Mouse (Mus musculus) testis, postnatal 14 days (tissue): ENCODE data around the gene Socs1.
"Not testable (repeated sequence)": the region's sequence is repeated elsewhere in the genome, so short reads cannot be mapped to it uniquely, and the experiment has no call there.

ENCODE experiments used
- DNase-seq: peaks from one replicate; pipeline ENCODE4 v3.0.0; 2021; ENCODE audit warnings: low spot score

Socs1 gene

DNA sequence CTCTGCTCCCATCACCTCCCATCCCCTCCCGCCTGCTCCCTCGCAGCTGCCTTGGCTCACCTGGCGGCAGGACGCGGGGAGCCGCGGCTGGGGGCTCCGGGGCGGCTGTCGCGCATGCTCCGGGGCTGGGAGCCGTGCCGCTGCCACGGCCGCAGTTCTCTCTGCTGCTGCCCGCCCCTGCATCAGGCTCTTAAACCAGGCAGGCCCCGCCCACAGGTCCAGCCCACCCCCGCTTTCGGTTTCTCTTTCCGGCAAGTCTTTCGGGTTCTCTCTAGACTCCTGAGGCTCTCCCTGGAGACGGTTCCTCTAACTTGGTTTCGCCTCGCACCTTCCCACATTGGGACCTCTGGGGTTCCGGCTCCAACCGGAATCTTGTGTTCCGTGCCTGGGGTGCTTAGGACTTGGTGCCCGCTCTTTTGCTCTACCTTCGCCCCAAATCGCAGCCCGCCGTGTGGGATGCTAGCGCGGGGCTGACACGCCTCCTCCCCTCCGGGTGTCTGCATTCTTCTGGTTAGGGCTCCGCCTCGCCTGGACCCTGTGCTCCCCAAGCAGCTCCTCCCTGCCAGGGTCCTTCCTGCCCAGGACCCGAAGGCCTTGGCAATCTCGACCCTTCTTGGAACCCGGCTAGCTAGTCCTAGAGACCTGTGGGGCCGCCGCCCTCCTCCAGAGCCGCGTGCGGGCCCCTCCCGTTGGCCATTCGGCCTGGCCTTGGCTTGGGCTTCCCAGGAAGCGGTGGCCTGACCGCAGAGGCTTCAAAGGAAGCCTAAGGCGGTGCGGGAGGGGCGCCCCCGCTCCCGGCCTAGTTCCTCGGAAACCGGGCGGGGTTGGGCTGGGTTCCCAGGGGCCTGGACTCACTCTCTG is at the start of gene Socs1:
Gene Socs1, minus strand, starts transcription at position 166 of the 861 bp plus-strand sequence.
- peak; percentile 88 for DNase-seq

DNA sequence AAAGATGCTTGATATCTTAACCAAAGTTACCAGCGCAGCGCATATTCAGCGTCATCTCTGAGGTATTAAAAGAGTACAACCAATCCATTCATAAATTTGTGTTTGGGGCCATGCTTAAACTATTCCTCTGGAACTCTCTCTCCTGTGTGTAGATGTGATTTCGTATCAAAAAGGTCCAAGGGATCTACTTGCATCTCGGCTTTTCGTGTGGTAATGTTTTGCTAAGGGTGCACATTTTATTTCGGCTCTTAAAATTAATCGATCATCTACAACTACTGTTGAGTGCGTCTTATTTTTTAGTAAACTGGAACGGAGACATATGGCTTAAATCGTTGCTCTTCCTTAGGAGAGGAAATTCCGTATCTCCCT is 49.2 kb upstream of the Socs1 start:
- no peak for DNase-seq

DNA sequence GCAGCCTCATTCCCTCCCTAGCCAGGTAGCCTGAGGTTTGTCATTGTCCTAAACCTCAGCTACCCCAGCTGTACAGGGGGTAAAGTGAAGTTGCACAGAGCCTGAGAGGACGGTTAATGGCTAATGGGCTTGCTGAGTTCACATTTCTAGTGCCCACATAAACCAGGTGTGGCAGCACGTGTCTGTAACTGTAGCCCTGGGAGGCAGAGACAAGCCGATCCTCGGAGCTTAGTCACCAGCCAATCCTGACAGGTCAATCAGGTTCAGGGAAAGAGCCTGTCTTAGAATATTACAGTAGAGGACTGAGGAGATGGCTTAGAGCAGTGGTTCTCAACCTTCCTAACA is 43.1 kb upstream of the Socs1 start:
- DNase-seq = no peak

DNA sequence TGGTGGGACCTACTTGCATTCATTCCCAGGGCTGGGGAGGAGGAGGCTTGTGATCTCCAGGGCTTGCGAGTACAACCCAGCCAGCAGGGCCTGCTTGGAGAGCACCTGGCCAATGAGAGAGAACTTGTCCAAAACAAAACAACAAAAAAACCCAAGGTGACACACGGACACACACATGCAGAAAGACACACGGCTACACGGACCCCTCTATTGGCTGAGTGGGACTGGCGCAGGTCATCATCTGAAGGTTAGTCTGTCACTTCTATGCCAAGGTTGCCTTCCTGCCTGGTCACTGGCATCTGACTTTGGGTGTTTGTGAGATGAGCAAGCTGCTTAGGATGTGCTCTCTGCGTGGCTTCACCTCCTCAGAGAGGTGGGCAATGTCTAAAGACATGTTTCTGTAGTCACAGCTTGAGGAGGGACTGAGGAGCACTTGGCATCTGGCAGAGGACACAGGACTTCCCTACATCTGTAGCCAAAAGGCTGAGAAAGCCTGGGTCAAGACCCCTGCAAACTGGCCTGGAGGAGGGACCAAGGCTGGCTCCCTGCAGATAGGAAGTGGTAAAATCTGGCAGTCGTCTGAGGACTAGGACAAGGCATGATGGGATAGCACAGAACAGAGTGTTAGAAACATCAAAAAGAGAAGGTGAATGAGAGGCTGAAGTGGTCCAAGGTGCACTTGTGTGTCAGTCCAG is 42.6 kb upstream of the Socs1 start:
- no peak for DNase-seq

DNA sequence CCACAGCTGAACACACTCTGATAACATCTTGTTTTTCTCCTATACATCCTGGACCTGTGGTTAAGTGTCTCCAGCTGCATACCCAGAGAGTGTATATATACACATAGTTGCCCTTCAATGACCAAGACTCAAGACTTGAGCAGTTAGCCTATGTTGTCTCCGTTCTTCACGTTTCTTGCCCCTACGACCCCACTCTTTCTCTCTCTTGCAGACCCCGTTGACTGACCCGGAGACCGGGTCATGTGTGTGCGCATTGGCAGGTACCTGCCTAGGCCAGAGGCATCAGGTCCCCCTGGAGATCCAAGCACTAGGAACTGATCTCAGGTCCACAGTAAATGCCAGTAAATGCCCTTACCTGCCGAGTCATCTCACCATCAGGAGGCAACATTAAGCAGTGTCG is 41.9 kb upstream of the Socs1 start:
- no peak for DNase-seq

DNA sequence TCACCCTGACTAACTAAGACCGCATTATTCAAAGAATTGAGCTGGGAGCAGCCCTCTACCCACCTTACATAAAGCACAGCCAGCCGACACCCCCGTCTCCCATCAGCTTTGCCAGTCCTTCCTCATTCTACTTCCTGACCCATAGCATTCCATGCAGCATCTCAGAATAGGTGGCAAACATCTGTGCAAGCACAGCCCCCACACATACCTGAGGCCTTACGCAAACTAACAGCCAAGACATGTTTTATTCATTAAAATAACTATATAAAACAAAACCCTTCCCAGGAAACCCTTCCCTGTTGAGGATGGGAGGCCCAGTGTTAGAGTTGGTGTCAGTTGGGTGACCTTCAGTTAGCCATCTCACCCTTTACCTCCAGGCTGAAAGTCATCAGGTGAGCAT is 40.5 kb upstream of the Socs1 start:
- no peak for DNase-seq

DNA sequence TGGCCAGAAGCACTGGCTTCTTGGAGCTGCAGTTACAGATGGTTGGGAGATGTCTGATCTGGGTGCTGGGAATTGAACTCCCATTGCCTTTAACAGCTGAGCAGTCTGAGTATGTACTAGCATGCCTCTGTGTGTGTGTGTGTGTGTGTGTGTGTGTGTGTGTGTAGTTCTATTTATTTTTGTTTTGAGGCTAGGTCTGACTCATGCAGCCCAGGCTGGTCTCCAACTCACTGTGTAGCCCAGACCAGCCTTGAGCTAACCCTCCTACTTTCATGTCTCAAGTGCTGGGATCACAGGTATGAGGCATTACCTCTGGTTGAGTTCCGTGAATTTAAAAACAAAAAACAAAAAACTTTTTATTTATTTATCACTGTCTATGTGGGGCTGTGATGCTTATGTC is 39.2 kb upstream of the Socs1 start:
- no peak for DNase-seq

DNA sequence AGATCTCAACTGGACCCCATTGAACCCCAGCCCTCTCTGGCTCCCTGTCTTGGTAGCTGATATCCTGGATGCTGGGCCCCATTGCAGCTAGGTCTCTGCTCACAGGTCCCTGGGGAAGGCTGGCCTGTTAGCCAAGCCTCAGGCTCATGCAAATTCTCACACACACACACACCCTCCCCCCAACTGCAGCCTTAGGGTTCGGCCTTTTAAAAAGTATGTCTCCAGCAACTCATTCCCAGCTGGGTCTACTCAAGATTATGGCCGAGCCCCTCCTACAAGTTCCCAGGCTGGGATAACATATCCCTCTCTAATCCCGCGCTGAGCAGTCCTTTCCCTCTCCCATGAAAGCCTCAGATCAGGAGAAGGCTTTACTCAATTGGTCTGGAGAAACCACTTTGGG is 36.1 kb upstream of the Socs1 start:
- DNase-seq = no peak

DNA sequence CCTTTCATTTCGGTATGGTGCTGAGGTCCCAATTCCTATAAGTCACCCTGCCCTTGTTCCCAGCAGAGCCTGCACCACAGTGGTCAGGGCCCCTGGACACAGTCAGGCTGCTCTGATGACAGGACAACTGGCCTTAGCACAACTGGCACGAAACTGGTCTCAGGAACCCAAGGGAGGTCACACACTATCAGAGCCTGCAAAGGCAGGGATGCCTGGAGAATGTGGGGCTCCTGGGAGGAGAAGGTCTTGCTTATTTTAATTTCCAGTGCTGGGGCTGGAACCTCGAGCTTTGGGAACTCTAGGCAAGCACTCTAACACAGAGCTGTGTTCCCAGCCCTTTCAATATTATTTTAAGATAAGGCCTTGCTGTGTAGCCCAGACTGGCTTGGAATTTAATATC is 34.6 kb upstream of the Socs1 start:
- DNase-seq = no peak

DNA sequence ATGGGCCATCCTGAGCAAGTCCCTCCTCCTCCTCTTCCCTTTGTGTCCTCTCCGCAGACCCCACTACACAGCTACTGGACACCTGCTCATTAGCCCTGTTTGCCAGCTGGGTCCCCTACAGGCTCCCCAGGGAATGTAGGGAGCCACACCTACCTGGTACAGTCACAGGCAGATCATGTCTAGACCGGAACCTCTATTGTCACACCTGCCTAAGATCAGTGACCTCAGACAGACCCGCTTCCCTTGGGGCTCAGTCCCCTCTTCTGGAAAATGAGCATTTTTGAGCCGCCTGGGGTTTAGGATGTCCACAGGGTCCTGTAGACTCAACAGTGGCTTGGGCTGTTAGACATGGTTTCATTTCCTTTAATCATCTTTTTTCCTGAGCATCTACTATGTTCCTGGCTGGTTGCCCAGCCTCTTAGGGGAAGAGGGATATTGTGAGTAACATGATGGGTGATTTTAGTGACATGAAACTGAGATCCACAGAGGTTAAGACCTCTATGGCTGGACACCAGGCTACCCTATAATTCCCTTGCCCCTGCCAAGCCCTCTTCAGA is 33.3 kb upstream of the Socs1 start:
- DNase-seq = no peak

DNA sequence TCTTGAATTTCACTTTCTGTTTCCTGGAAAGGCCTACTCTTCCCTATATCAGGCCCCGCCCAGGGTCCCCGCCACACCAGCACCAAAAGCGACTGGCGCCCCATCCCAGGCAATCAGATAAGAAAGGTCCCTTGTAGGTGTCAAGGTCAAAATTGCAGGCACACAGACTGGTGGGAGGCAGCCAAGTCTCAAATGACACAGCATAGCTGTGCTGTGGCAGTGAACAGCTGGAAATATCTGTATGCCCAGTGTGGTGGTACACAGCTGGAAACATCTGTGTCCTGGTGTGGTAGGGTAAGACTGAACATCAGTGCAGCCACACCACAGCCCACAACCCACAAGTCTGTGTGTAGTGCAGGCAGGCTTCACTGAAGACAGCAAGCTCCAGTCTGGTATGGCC is 29.5 kb upstream of the Socs1 start:
- DNase-seq = no peak

DNA sequence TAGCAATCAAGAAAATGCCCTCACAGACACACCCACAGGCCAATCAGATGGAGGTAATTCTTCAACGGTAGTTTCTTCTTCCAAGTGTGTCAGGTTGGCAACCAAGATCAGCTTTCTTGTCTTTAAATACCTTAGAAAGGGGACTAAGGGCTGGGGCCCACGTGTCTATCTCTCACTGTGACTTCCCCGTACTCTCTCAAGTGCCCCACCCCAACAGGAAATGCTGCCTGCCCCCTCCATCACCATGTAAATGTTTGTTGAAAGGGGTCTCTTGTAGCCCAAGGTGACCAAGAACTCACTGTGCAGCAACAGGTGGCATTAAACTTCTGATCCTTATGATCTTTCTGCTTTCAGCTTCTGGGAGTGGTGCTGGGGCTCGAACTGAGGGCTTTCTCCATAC is 28.4 kb upstream of the Socs1 start:
- DNase-seq = no peak

DNA sequence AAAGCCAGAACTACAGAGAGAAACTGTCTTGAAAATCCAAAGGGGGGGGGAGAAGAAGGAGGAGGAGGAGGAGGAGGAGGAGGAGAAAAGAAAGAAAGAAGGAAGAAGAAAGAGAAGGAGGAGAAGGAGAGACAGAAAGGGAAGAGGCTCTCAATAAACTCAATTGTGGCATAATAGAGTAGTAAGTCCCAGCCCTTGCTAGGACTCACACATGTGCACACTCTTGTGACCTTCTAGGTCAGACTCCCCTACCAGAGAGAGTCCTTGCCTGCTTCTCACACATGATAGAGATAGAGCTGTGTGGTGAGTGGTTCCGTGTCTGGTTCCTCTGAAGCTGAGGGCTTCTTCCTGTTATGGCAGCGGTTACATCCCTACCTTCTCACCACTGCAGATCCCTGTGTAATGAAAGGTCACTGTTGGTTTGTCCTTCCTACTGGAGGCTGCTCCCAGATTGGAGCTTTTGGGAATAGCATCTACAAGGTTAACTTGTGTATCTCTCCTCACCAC is 27.6 kb upstream of the Socs1 start, which contains the start of gene Gm11172:
Gene Gm11172, plus strand, starts transcription at position 51 of the 507 bp plus-strand sequence.
- no peak for DNase-seq

DNA sequence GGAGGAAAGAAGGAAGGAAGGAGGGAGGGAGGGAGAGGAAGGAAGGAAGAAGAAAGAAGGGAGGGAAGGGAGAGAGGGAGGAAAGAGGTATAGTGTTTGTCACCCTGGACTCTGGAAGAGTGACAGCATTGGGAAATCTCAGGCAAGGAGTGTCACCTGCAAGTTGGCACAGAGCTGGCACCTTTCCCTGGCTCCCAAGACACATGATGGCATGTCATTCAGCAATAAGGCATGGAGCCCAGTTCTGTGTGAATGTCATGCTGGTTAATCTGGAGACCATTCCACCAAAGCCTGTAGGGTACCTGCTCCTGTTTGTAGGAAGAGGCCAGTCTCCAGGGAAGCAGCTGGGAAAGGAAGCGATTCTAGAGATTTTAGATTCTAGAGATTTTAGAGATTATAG is 25.0 kb upstream of the Socs1 start:
- no peak for DNase-seq

DNA sequence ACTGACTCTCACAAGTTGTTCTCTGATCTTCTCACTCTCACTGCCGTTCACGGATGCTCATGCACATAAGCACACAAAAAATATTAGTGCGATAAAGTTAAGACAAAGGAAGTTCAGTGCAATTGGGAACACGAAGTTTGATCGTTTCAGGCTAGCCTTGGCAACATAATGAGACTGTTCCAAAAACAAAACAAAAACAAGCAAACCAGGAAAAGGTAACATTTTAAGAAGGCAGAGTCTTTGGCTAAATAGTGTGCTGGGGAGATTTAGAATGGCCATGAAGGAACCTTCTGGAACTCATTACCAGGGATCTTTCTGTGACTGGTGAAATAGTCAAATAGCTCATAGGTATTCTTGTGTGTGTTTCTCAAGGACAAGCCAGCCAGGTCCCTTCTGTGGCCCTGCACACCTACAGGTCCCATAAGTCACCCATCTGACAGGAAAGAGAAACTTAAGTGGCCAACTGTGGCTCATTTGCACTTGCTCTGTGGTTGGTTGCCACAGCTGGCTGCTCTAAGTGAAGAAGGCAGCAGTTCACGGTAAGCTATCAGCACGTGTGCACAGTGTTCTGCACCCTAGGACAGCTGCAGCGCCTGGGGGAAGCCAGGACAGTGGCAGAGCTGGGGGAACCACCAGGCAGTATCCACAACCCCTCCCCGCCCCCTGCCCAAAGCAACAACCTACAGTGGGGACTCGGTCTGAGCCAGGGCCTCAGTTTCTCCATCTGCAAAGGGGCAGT is 20.6 kb upstream of the Socs1 start, which contains the start of gene Prm1:
Gene Prm1, minus strand, starts transcription at position 51 of the 739 bp plus-strand sequence.
- no peak for DNase-seq

DNA sequence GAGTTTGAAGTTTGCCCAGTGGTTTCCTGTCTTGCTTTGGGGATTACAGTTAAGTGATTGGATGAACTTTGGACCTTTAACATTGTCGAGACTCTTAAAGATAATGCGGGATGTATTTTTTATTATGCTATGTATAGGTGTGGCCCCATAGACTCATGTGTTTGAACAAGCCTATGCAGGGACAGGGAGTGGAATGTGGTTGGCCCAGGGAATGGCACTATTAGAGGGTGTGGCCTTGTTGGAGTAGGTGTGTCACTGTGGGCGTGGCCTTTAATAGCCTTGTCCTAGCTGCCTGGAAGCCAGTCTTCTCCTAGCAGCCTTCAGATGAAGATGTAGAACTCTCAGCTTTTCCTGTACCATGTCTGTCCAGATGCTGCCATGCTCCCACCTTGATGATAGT is 17.1 kb upstream of the Socs1 start:
- not testable (repeated sequence) for DNase-seq

DNA sequence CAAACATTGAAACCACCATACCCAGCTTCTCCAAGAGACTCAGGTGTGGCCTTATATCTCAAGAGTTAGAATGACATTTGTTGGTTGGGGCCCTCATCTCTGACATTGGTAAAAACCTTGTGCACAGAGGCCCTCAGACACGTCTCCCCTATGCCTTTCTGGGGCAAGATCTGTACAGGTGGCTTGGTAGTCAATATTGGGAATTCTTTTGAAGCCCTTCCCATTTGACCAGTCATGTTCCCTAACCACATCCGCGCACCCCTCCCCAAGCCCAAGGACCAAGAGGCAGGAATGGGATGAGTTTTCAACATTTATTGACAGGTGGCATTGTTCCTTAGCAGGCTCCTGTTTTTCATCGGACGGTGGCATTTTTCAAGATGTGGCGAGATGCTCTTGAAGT is 10.7 kb upstream of the Socs1 start, which contains the start of gene Prm2:
Gene Prm2, minus strand, starts transcription at position 101 of the 400 bp plus-strand sequence.
- DNase-seq = no peak

DNA sequence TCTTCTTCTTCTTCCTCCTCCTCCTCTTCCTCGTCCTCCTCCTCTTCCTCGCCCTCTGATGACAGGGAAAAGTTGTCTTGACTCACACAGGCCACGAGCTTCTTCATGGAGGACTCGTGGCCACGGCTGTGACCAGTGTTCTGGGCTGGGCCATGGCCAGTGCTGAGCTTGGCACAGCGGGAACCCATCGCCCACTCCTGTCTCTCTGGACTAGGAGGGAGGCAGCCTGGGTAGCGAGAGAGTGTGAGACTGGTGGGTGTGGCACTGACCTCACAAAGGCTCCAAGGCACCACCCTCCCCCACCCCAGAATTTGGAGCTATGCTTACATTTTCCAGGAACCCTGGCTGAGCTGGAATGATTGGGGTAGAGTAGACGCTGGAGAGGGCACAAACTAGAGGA is 5.4 kb upstream of the Socs1 start, which contains the start of gene Prm3:
Gene Prm3, minus strand, starts transcription at position 213 of the 400 bp plus-strand sequence.
- no peak for DNase-seq

DNA sequence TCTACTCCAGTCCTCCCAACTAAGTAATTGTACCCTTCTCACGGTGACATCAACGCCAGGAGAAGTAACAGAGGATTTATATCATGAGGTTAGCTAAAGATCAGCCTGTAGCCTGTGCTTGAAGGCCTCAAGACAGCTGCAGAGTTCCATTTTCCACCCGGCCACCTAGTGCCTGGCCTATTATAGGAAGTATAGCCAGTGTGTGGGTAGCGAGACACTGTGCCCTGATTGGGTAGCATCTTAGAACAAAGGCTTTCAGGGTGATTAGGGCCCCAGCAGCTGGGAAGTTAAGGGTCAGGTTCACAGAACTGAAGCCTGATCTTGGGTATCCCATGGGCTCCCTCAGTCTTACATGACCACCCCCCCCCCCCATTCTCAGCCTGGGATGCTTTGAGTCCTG is 3.5 kb upstream of the Socs1 start:
- no peak for DNase-seq

DNA sequence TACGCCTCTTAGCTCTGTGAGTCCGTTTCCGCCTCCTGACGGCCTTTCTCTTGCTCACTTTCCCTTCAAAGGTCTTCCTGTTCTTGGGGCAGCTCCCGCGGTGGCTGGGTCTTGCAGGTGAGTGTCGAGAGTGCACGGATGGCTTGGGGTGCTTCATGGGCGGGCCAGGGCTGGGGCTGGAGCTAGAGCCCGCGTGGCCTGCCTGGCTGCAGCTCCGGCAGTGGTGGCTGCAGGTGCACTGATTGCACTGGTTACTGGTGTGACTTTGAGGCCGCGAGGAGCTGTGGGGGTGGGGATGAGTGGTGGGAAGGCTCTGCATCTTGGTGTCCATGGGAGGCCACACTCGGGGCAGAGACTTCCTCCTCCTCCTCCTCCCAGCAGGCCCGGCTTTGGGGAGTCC is 2.9 kb upstream of the Socs1 start, which contains the start of gene Tnp2:
Gene Tnp2, minus strand, starts transcription at position 390 of the 400 bp plus-strand sequence.
- no peak for DNase-seq

DNA sequence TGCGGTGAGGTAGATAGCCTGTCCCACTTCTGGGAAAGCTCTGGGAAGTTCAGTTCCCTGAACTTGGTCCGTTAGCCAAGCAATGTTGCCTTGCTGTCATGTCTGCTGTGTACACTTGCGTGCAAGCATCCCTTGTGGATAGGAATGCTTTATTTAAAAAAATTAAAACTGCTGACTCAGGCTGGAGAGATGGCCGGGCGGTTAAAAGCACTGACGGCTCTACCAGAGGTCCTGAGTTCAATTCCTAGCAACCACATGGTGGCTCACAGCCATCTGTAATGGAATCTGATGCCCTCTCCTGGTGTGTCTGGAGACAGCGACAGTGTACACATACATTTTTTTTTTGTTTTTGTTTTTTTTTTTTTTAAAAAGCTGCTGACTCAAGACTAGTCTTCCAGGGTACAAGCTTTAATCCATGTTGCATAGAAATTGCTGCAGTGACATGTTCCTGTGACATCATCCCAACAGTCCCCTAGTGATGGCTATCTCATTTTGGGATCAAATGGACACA is 2.3 kb upstream of the Socs1 start:
- DNase-seq = no peak
